Mouse (Mus musculus) hindbrain, embryonic 13.5 days (tissue): Measurements from ENCODE around the gene Asb6. TPM values are rescaled to one million over a fixed set of nuclear protein-coding genes. Genes with fewer than 3 reads are reported as not detected.
A peak's percentile ranks its signal among the peaks of the same experiment; 100 is the strongest.

Source experiments
- ATAC-seq: fragments of 200-750 bp; cut with Nextera tagmentation; 2 replicates; pipeline ENCODE4 v1.8.0; 2017; ENCODE audit warnings: moderate TSS enrichment; ENCODE audit not compliant: low FRiP score
- H3K27ac ChIP-seq: fragments of 300-500 bp; sonication (generic); 2 replicates; pipeline ENCODE4 v1.5.1; 2015; ENCODE audit warnings: inconsistent platforms, mild to moderate bottlenecking, moderate library complexity
- H3K27me3 ChIP-seq: fragments of 300-500 bp; sonication (generic); 2 replicates; pipeline ENCODE4 v1.6.1; 2015; ENCODE audit warnings: mild to moderate bottlenecking, inconsistent platforms
- H3K36me3 ChIP-seq: fragments of 300-500 bp; sonication (generic); 2 replicates; pipeline ENCODE4 v1.6.1; 2015; ENCODE audit warnings: mild to moderate bottlenecking, inconsistent platforms
- H3K4me1 ChIP-seq: fragments of 300-500 bp; sonication (generic); replicated peaks from 2 replicates; pipeline ENCODE4 v1.6.1; 2015; ENCODE audit warnings: inconsistent platforms
- H3K4me2 ChIP-seq: fragments of 300-500 bp; sonication (generic); 2 replicates; pipeline ENCODE4 v1.6.1; 2015; ENCODE audit warnings: inconsistent platforms, mild to moderate bottlenecking, moderate library complexity
- H3K4me3 ChIP-seq: fragments of 300-500 bp; sonication (generic); 2 replicates; pipeline ENCODE4 v1.5.1; 2015; ENCODE audit warnings: mild to moderate bottlenecking, inconsistent platforms
- H3K9ac ChIP-seq: fragments of 300-500 bp; sonication (generic); 2 replicates; pipeline ENCODE4 v1.6.1; 2015; ENCODE audit warnings: mild to moderate bottlenecking, inconsistent platforms
- H3K9me3 ChIP-seq: fragments of 300-500 bp; sonication (generic); 2 replicates; pipeline ENCODE4 v1.6.1; 2016; ENCODE audit warnings: inconsistent platforms
- WGBS: fragments of 180-500 bp; shearing (Covaris S2); methylation state at CpG from one replicate; pipeline ENCODE4 v1.1.7; 2015; 5-methylcytosine and 5-hydroxymethylcytosine counted together
- polyA plus RNA-seq: library from polyadenylated mRNA; unstranded; fragments of >200 nt; fragmentation: Nextera tagmentation; extraction: Ambion mirVana; gene quantifications from 2 replicates; pipeline ENCODE4 v1.2.1, GENCODE M21; 2015

Asb6 gene
- polyA plus RNA-seq, 1 experiment from 2014 or later = 38.3 TPM

GRCm38 (mm10) chr2:30787466-30787865 is 42.7 kb downstream of the Asb6 start:
- Histone ChIP-seq H3K9me3 (no peaks in the 10 kb centered on the region), H3K4me3 (no peak overlapping the region), H3K27me3 (no peaks in the 10 kb centered on the region), H3K27ac (peak overlapping the region; percentile 41; the same call in 1 of the 2 replicates), H3K4me2 (no peak overlapping the region), H3K4me1 (peaks cover 46% of the 10 kb centered on the region), H3K9ac (peak overlapping the region; percentile 49; the same call in 1 of the 2 replicates), H3K36me3 (no peaks in the 10 kb centered on the region)
- ATAC-seq = no peak
- WGBS = 60% methylated on average over 4 of the region's 4 CpGs

GRCm38 (mm10) chr2:30784078-30784994 is 45.8 kb downstream of the Asb6 start:
- H3K4me3 ChIP-seq = no peak overlapping the region
- peaks cover 46% of the 10 kb centered on the region for H3K4me1 ChIP-seq
- H3K36me3 ChIP-seq = no peaks in the 10 kb centered on the region
- H3K27me3 ChIP-seq = no peaks in the 10 kb centered on the region
- H3K4me2 ChIP-seq = peak overlapping the region; percentile 48
- peak overlapping the region; percentile 53 for H3K9ac ChIP-seq
- peak overlapping the region; percentile 66 for H3K27ac ChIP-seq
- no peaks in the 10 kb centered on the region for H3K9me3 ChIP-seq
- 9% methylated on average over 40 of the region's 40 CpGs for WGBS
- peak; percentile 14; the same call in 1 of the 2 replicates for ATAC-seq

GRCm38 (mm10) chr2:30783346-30783745 is 46.8 kb downstream of the Asb6 start:
- Histone ChIP-seq H3K4me1 (peaks cover 50% of the 10 kb centered on the region), H3K4me2 (peak overlapping the region; percentile 48), H3K9ac (peak overlapping the region; percentile 58; the same call in 1 of the 2 replicates), H3K4me3 (peak overlapping the region; percentile 16), H3K9me3 (no peaks in the 10 kb centered on the region), H3K27me3 (no peaks in the 10 kb centered on the region), H3K36me3 (no peaks in the 10 kb centered on the region), H3K27ac (peak overlapping the region; percentile 73)
- ATAC-seq = peak; percentile 22; the same call in 1 of the 2 replicates
- under 1% methylated on average over 13 of the region's 13 CpGs for WGBS

GRCm38 (mm10) chr2:30782312-30783290 is 47.5 kb downstream of the Asb6 start:
- 0 out of 2 replicates have a peak overlapping the region, but pooled peaks have one; percentile 16 for H3K4me3 ChIP-seq
- peak; percentile 22 for ATAC-seq

GRCm38 (mm10) chr2:30779241-30779640 is 50.9 kb downstream of the Asb6 start:
- H3K4me1 ChIP-seq = peaks cover 22% of the 10 kb centered on the region
- WGBS = 4% methylated on average over 5 of the region's 5 CpGs
- no peaks in the 10 kb centered on the region for H3K36me3 ChIP-seq
- H3K9ac ChIP-seq = no peak overlapping the region
- H3K4me3 ChIP-seq = no peak overlapping the region
- no peak for ATAC-seq
- no peaks in the 10 kb centered on the region for H3K9me3 ChIP-seq
- H3K27me3 ChIP-seq = no peaks in the 10 kb centered on the region
- H3K27ac ChIP-seq = no peak overlapping the region
- no peak overlapping the region for H3K4me2 ChIP-seq

More at GRCm38 (mm10) chr2:30782312-30783290, 47.5 kb downstream of the Asb6 start:
- 78% methylated on average over 8 of the region's 8 CpGs for WGBS
- peak overlapping the region; percentile 48 for H3K4me2 ChIP-seq
- no peaks in the 10 kb centered on the region for H3K36me3 ChIP-seq
- H3K27me3 ChIP-seq = no peaks in the 10 kb centered on the region
- H3K27ac ChIP-seq = peak overlapping the region; percentile 73
- H3K4me1 ChIP-seq = peaks cover 49% of the 10 kb centered on the region
- no peaks in the 10 kb centered on the region for H3K9me3 ChIP-seq
- peak overlapping the region; percentile 58; the same call in 1 of the 2 replicates for H3K9ac ChIP-seq

- no peak overlapping the region for H3K9ac ChIP-seq
- H3K36me3 ChIP-seq = no peaks in the 10 kb centered on the region
- 64% methylated on average over 4 of the region's 4 CpGs for WGBS
- H3K27ac ChIP-seq = no peak overlapping the region
- peaks cover 18% of the 10 kb centered on the region for H3K4me1 ChIP-seq
- ATAC-seq = no peak
- no peak overlapping the region for H3K4me2 ChIP-seq
- no peaks in the 10 kb centered on the region for H3K27me3 ChIP-seq
- H3K9me3 ChIP-seq = no peaks in the 10 kb centered on the region
- H3K4me3 ChIP-seq = no peak overlapping the region
Observed at GRCm38 (mm10) chr2:30778235-30778634, 51.9 kb downstream of the Asb6 start.

- no peak for ATAC-seq
- H3K27me3 ChIP-seq = no peaks in the 10 kb centered on the region
- 84% methylated on average over 3 of the region's 3 CpGs for WGBS
- H3K4me2 ChIP-seq = no peak overlapping the region
- H3K4me3 ChIP-seq = no peak overlapping the region
- H3K36me3 ChIP-seq = no peaks in the 10 kb centered on the region
- H3K4me1 ChIP-seq = peaks cover 22% of the 10 kb centered on the region
- no peak overlapping the region for H3K27ac ChIP-seq
- H3K9ac ChIP-seq = no peak overlapping the region
- H3K9me3 ChIP-seq = no peaks in the 10 kb centered on the region
Observed at GRCm38 (mm10) chr2:30777266-30777665, 52.9 kb downstream of the Asb6 start.

GRCm38 (mm10) chr2:30775955-30776354 is 54.2 kb downstream of the Asb6 start:
- H3K36me3 ChIP-seq = no peaks in the 10 kb centered on the region
- no peak overlapping the region for H3K9ac ChIP-seq
- H3K9me3 ChIP-seq = no peaks in the 10 kb centered on the region

GRCm38 (mm10) chr2:30773313-30774005 is 56.7 kb downstream of the Asb6 start:
- no peak overlapping the region for H3K9ac ChIP-seq
- H3K27me3 ChIP-seq = no peaks in the 10 kb centered on the region
- no peak for ATAC-seq
- peaks cover 36% of the 10 kb centered on the region for H3K4me1 ChIP-seq
- H3K27ac ChIP-seq = 0 out of 2 replicates have a peak overlapping the region, but pooled peaks have one; percentile 91
- WGBS = 85% methylated on average over 8 of the region's 8 CpGs
- H3K9me3 ChIP-seq = no peaks in the 10 kb centered on the region
- no peak overlapping the region for H3K4me3 ChIP-seq
- no peak overlapping the region for H3K4me2 ChIP-seq
- H3K36me3 ChIP-seq = no peaks in the 10 kb centered on the region

More at GRCm38 (mm10) chr2:30775955-30776354, 54.2 kb downstream of the Asb6 start:
- Histone ChIP-seq H3K27me3 (no peaks in the 10 kb centered on the region), H3K4me1 (peaks cover 35% of the 10 kb centered on the region), H3K27ac (no peak overlapping the region), H3K4me3 (no peak overlapping the region), H3K4me2 (no peak overlapping the region)
- WGBS = 63% methylated on average over 3 of the region's 3 CpGs
- no peak for ATAC-seq
